Mouse (Mus musculus) megakaryocyte progenitor cell, adult 5-6 weeks (primary cell): ENCODE data around the gene Ebf1. TPM values are rescaled to one million over a fixed set of nuclear protein-coding genes. Genes with fewer than 3 reads are reported as not detected.

Experiments
- ATAC-seq: replicated peaks from 2 replicates; pipeline ENCODE4 v1.8.0; 2016; ENCODE audit warnings: mild to moderate bottlenecking, moderate TSS enrichment, inconsistent platforms; ENCODE audit not compliant: poor library complexity
- total RNA-seq, 2 experiments: library from RNA; stranded (forward) in 1 of 2; stranded (reverse) in 1 of 2; fragments of 157-497, 149-512 nt in 1 of 2; fragments of 200-1000 nt in 1 of 2; gene quantifications; 2 replicates each; pipeline versions ENCODE4 v1.2.3 to v1.2.4; 2015 to 2017

Gene Ebf1
- total RNA-seq, 2 experiments from 2014 or later, result 0.02 TPM; not detected in 1

DNA sequence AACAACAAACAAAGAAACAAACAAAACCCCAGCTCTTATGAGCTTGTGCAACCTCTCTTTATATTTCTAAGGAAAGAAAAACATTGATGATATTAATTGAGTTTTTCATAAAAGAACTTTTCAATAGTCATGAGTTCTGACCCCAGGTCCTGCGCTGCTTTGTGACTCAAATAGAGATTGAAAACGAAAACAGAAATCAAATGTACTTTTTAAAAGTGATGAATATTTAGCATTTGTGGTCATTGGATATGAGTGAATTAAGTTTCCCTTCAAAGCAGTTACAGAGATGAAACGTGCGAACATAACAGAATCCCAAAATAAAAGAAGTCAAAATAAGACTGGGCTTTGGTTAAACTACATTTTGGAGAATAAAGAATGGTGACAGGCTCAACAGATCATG is 271.3 kb downstream of the Ebf1 start:
- ATAC-seq, result no peak

GRCm38 (mm10) chr11:44892814-44893521 is 275.9 kb downstream of the Ebf1 start:
- peak; percentile 54 for ATAC-seq

DNA sequence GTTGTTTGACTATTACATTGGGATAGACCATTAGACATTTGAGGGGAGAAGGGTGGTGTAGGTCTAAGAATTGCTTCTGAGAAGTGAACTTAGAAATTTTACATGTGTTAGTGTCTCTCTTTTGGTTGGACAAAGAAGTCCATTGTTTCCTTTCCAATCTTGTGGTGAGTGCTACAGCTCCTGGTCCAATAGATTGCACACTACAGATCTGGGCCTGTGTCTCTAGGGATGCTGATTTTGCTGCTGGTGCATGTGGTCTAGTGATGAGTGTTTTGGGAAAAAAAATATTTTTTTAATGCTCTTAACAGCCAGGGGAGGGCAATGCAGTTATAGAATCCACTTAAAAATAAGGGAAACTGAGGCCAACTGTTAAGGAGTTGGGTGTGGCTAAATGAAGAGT is 276.9 kb downstream of the Ebf1 start:
- ATAC-seq, result no peak

GRCm38 (mm10) chr11:44894798-44895197 is 277.7 kb downstream of the Ebf1 start:
- ATAC-seq, result no peak

GRCm38 (mm10) chr11:44895893-44896292 is 278.8 kb downstream of the Ebf1 start:
- no peak for ATAC-seq

- peak; percentile 51 for ATAC-seq
These were observed 280.1 kb downstream of the Ebf1 start for GRCm38 (mm10) chr11:44897140-44897665.

DNA sequence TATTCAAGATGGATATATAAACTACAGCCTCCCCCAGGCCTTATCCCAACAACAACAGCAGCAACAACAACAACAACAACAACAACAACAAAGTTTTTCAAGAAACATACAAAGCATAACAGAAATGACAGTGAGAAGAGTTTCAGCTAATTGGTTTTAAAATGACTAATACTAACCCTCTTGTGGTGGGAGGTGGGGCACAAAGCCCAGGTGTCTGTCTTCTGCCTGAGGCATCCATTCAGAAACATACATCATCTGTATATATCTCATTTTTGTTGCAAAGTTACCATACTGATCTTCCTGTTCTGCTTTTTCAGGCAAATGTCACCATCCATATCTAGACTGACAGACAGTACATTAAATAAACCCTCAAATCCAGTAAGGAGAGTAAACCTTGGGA is 282.4 kb downstream of the Ebf1 start:
- no peak for ATAC-seq

DNA sequence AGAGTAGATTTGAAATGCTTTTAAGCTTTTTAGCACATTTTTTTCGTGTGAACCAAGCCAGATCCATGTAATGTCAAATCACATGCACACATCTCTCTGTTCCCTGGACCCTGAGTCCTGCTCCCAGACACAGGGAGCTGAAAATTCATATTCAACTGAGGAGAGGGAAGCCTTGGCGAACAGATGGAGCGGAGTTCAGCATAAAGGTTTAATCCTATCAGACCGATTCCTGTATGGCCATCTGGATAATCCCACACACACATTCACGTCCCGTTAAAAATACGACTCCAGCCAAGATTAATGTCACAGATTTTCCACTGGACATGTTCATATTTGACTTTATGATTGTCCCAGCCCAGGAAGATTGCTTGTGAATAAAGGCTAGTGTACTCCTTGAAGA is 282.8 kb downstream of the Ebf1 start:
- no peak for ATAC-seq

GRCm38 (mm10) chr11:44900496-44900895 is 283.4 kb downstream of the Ebf1 start:
- ATAC-seq, result no peak

DNA sequence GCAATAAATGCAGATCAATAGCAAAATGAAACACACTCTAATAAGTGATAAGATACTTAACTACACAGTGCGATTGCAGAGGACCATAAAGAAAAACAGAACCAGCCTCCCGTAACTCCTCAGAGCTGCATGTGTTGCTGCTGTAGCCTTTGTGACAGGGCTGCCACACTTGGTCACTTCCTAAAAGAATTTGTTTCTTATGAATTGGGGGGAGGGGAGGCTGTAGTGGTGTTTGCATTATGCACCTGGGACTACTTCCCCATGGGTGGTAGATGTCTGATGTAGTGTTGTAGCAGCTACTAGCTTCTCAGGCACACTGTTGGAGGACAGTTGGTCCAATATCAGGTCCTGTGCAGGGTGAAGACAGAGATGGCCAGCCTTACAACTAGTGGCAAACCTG is 284.6 kb downstream of the Ebf1 start:
- peak; percentile 11; the same call in 1 of the 2 replicates for ATAC-seq

GRCm38 (mm10) chr11:44902165-44902564 is 285.0 kb downstream of the Ebf1 start:
- no peak for ATAC-seq

DNA sequence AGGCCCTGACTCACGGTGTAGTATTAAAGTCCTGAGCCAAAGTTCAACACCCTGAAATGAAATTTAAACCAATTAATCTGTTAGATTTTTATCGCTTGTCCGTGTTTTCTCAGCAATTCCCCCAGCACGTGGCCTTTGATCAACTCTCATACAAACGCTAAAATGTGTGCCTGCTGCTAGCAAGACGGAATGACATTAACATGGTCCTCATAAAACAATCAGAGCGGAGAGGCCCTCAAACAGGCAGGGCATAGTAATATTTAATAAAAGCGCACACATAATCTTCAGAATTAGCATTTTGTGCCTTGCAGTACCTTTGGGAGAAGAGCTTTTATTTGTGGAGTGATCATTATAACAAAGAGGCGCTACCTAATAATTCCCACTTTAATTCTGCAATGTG is 287.0 kb downstream of the Ebf1 start:
- no peak for ATAC-seq

- ATAC-seq, result no peak
These were observed 289.3 kb downstream of the Ebf1 start for GRCm38 (mm10) chr11:44906456-44906855.

DNA sequence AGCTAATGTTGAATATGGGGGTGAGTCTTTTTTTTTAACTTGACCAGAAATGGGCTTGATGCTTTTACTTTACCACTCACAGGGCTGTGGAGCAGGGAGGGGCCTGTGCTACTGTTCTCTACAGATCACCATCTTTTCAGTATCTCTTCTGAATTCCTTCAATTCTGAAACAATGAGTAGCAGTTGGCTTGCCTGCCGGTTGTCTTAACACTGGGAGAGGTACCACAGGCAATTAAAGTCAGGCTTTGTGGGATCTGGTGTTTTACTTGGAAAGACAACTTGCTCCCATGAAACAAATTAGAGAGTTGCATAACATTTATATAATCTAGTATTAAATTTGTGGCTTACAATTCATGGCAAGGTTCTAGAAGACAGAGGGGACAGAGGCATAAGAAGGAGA is 294.6 kb downstream of the Ebf1 start:
- ATAC-seq, result no peak

DNA sequence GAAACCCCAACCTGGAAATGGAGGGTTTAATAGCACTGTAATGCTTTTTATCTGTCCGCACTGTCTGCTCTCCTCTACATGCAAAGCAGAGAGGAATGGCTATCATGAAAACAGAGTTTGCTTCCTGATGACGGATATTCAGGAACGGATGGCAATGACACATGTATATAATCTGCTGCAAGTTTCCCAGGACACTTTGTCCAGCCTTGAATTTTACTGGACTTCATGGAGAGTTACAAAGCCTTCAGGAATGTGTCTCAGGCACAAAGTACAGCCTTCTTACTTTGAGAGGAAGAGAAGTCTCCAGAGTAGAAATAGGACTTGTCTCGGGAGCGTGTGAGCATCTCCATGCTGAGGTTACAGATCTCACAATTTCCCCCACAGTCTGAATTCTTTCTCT is 296.7 kb downstream of the Ebf1 start:
- ATAC-seq, result no peak

- no peak for ATAC-seq
These were observed 299.9 kb downstream of the Ebf1 start for GRCm38 (mm10) chr11:44917059-44917458.

DNA sequence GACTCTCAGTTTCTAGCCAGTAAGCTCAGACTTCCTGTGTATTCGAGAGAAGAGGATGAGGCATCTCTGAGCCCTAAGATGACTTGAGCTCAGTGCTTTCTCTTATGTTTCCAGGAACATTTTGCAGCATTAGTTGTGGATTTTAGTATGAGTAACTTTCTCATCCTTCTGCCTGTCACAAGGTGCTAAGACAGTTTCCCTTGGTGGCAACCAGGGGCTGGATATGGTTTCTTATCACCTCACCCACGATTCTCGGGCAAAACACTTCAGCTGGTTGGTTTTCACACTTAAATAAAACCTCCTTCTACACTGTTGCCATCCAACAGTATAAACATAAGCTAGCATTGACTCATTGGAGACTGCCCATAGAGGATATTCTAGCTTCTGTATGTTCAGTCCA is 306.0 kb downstream of the Ebf1 start:
- no peak for ATAC-seq

DNA sequence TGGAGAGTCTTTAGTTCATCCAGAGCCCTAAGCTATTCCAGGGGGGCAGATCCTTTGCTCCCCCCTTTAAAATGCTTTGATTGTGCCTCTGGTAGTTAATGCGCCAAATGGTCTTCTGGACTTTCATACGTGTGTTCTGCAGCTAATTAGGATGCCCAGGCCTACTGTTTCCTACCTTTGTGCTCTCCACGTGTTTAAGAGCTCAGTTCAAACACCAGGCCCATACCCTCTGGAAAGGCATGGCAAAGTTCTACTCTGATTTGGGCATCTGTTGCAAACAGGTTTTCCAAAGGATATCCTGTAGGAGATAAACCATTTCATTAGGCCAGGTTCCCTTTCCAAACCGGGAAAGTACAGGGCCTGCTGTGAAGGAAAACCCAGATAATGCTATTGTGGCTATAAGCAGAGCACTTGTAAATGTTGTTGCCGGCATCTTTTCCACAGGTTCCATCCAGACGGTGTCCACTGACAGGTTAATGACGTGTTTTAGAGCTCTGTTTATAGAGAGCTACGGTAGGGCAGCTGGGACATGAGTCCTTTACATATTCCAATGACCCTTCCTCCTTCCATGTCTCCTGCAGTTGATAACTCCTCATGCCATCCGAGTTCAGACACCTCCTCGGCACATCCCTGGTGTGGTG is 306.9 kb downstream of the Ebf1 start:
- ATAC-seq, result no peak

DNA sequence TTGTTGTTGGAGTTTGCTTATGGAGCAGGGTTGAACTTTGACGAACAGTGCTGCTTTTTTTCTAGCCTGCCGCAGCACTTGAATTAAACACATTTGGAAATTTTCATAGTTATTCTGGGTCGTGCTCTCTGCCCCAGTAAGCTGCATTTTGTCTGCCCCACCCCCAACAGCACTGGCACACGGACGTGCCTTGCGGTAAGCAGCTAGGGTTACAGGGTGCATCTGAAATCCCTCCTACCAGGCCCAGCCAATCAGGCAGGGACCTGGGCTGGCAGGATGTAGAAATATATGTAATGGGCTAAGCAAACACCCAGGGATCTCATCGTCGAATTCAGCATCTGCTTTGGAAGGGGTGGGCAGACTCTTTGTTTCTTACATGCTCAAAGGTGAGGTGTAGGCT is 307.8 kb downstream of the Ebf1 start:
- ATAC-seq, result peak; percentile 26; the same call in 1 of the 2 replicates

DNA sequence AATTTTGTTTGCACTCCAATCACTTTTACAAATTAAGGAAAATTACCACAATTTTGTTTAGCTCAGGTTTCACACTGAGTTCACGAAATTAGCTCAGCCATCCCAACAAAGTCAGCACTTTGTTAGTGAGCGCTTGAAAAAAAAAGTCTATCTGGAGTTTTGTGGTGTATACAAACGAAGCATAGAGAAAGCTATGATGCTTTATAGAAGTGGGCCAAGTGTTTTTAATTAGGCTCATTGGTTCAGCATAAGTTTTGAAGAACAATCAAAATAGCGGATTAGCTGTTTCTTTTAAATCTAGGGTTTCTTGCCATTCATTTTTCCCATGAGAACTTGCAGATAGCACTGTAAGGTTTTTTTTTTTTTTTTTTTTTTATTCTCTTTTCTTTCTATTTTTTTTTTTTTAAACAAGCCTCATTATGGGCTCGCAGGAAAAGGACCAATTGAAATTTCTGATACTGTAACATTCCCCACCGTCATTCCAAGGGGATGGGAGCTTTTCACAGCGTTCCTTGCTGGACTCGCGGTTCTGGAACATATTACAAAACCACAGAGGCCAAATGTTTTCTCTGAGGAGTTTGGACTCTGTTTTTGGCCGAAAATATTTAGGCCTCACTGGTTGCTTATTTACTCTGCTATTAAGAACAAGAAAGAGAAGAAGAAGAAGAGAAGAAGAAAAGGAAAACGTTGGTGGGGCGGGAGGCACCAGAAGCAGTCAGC is 308.8 kb downstream of the Ebf1 start:
- ATAC-seq, result no peak

DNA sequence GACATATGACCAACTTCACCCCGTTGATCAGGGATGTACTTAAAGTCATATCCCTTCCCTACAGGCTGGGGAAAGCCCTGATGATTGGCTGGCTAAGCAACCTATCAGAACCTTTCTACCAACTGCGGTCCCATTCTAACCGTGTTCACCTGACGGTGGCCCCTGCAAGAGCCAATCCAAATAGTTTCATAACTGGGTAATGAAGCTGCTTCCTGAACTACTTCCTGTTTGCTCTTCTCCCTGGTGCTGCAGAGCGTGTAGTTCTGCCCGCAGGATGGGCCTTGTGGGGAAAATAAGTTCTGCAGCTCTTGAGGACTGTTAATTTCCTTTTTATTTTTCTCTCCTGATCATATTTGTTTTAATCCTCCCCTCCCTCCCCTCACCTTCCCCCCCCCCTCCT is 311.3 kb downstream of the Ebf1 start:
- ATAC-seq, result peak; percentile 76

- ATAC-seq, result no peak
These were observed 315.9 kb downstream of the Ebf1 start for GRCm38 (mm10) chr11:44932942-44933483.
